Mouse (Mus musculus) MEL (cell line): ENCODE measurements around the gene Itln1. TPM values are rescaled to one million over a fixed set of nuclear protein-coding genes. Genes with fewer than 3 reads are reported as not detected.

Experiments used
- DNase-seq: peaks from one replicate; pipeline ENCODE4 v3.0.0; 2011; ENCODE audit warnings: low read depth, low spot score
- H3K27ac ChIP-seq: 2 replicates; pipeline ENCODE4 v1.5.1; 2012; ENCODE audit warnings: low read depth, mild to moderate bottlenecking, control low read depth, low read length, moderate library complexity; ENCODE audit not compliant: control insufficient read depth
- H3K27me3 ChIP-seq, 2 experiments: fragments of 150-350 bp in 1 of 2; sonication (generic) in 1 of 2; 2 replicates each; pipeline ENCODE4 v1.6.1; 2012; ENCODE audit warnings: low read length in 2 of 2, mild to moderate bottlenecking in 2 of 2, improper control_type of control experiment in 1 of 2, moderate library complexity in 1 of 2; ENCODE audit not compliant: insufficient read depth in 2 of 2, control insufficient read depth in 1 of 2
- H3K36me3 ChIP-seq, 2 experiments: 2 replicates each; pipeline ENCODE4 v1.6.1; 2012 to 2014; ENCODE audit warnings: low read length in 2 of 2, improper control_type of control experiment in 1 of 2, inconsistent platforms in 1 of 2, mild to moderate bottlenecking in 1 of 2; ENCODE audit not compliant: insufficient read depth in 2 of 2, control insufficient read depth in 1 of 2
- H3K4me1 ChIP-seq, 2 experiments: fragments of 150-350 bp in 1 of 2; sonication (generic) in 1 of 2; 2 replicates each; pipeline ENCODE4 v1.6.1; 2012; ENCODE audit warnings: low read length in 2 of 2, improper control_type of control experiment in 1 of 2, mild to moderate bottlenecking in 1 of 2; ENCODE audit not compliant: insufficient read depth in 2 of 2, control insufficient read depth in 1 of 2
- H3K4me3 ChIP-seq, 2 experiments: fragments of 150-350 bp in 1 of 2; sonication (generic) in 1 of 2; 2 replicates each; pipeline ENCODE4 v1.5.1; 2012; ENCODE audit warnings: low read depth in 2 of 2, low read length in 2 of 2, mild to moderate bottlenecking in 2 of 2, moderate library complexity in 2 of 2, control low read depth in 1 of 2, improper control_type of control experiment in 1 of 2; ENCODE audit not compliant: control insufficient read depth in 1 of 2, insufficient read depth in 1 of 2
- H3K79me2 ChIP-seq: 2 replicates; pipeline ENCODE4 v1.6.1; 2012; ENCODE audit warnings: mild to moderate bottlenecking, low read length, moderate library complexity; ENCODE audit not compliant: control insufficient read depth, poor library complexity, insufficient read depth
- H3K9ac ChIP-seq: 2 replicates; pipeline ENCODE4 v1.6.1; 2012; ENCODE audit warnings: low read depth, mild to moderate bottlenecking, control low read depth, low read length, moderate library complexity; ENCODE audit not compliant: control insufficient read depth, poor library complexity, severe bottlenecking
- H3K9me3 ChIP-seq: fragments of 150-350 bp; sonication (generic); replicated peaks from 2 replicates; pipeline ENCODE4 v1.6.1; 2012; ENCODE audit warnings: mild to moderate bottlenecking, low read length, improper control_type of control experiment, moderate library complexity; ENCODE audit not compliant: insufficient read depth
- CHD1 ChIP-seq: IDR thresholded peaks from 2 replicates; pipeline ENCODE4 v1.6.1; 2012; ENCODE audit warnings: low read depth, mild to moderate bottlenecking, inconsistent platforms, low read length, improper control_type of control experiment
- CTCF ChIP-seq, 3 experiments: IDR thresholded peaks in 2 of 3; conservative IDR thresholded peaks in 1 of 3; 2 replicates each; pipeline ENCODE4 v1.5.1; 2011 to 2012; ENCODE audit warnings: low read length in 3 of 3, low read depth in 2 of 3, mild to moderate bottlenecking in 2 of 3, improper control_type of control experiment in 1 of 3, inconsistent platforms in 1 of 3, mixed read lengths in 1 of 3, moderate library complexity in 1 of 3; ENCODE audit not compliant: control insufficient read depth in 1 of 3, insufficient read depth in 1 of 3, poor library complexity in 1 of 3, severe bottlenecking in 1 of 3
- E2F4 ChIP-seq: IDR thresholded peaks from 2 replicates; pipeline ENCODE4 v1.6.1; 2011; ENCODE audit warnings: low read depth, low read length, improper control_type of control experiment, borderline replicate concordance
- ETS1 ChIP-seq: IDR thresholded peaks from 2 replicates; pipeline ENCODE4 v1.6.1; 2012; ENCODE audit warnings: low read depth, mild to moderate bottlenecking, inconsistent platforms, low read length, improper control_type of control experiment, moderate library complexity
- HCFC1 ChIP-seq: IDR thresholded peaks from 2 replicates; pipeline ENCODE4 v1.6.1; 2012; ENCODE audit warnings: low read depth, mild to moderate bottlenecking, inconsistent platforms, low read length, improper control_type of control experiment, moderate library complexity
- JUND ChIP-seq: IDR thresholded peaks from 2 replicates; pipeline ENCODE4 v1.6.1; 2011; ENCODE audit warnings: low read depth, mild to moderate bottlenecking, improper control_type of control experiment, low read length
- MAFK ChIP-seq: IDR thresholded peaks from 2 replicates; pipeline ENCODE4 v1.6.1; 2011; ENCODE audit warnings: low read depth, mild to moderate bottlenecking, low read length, improper control_type of control experiment, borderline replicate concordance
- MEF2A ChIP-seq: IDR thresholded peaks from 2 replicates; pipeline ENCODE4 v1.6.1; 2014; ENCODE audit warnings: low read depth, mild to moderate bottlenecking, inconsistent platforms, low read length, improper control_type of control experiment; ENCODE audit not compliant: poor library complexity, insufficient replicate concordance, severe bottlenecking; ENCODE audit errors: extremely low read depth
- MYC ChIP-seq: IDR thresholded peaks from 2 replicates; pipeline ENCODE4 v1.6.1; 2011; ENCODE audit warnings: low read depth, mild to moderate bottlenecking, low read length, improper control_type of control experiment, moderate library complexity
- NRF1 ChIP-seq: IDR thresholded peaks from 2 replicates; pipeline ENCODE4 v1.6.1; 2014; ENCODE audit warnings: low read depth, mild to moderate bottlenecking, inconsistent platforms, low read length, improper control_type of control experiment, moderate library complexity; ENCODE audit not compliant: poor library complexity, insufficient read depth, severe bottlenecking
- POLR2AphosphoS2 ChIP-seq: IDR thresholded peaks from 2 replicates; pipeline ENCODE4 v1.6.1; 2011; ENCODE audit warnings: low read length, improper control_type of control experiment
- POLR2AphosphoS5 ChIP-seq: IDR thresholded peaks from 2 replicates; pipeline ENCODE4 v1.6.1; 2012; ENCODE audit warnings: low read depth, borderline replicate concordance, mild to moderate bottlenecking, inconsistent platforms, low read length, moderate library complexity, mixed read lengths
- RAD21 ChIP-seq: IDR thresholded peaks from 2 replicates; pipeline ENCODE4 v1.6.1; 2011; ENCODE audit warnings: mild to moderate bottlenecking, low read depth, low read length, improper control_type of control experiment
- RCOR1 ChIP-seq: IDR thresholded peaks from 2 replicates; pipeline ENCODE4 v1.6.1; 2012; ENCODE audit warnings: low read depth, mild to moderate bottlenecking, inconsistent platforms, low read length, improper control_type of control experiment
- SIN3A ChIP-seq: IDR thresholded peaks from 2 replicates; pipeline ENCODE4 v1.6.1; 2012; ENCODE audit warnings: low read length, improper control_type of control experiment, inconsistent platforms
- SMC3 ChIP-seq: IDR thresholded peaks from 2 replicates; pipeline ENCODE4 v1.6.1; 2011; ENCODE audit warnings: low read depth, low read length, improper control_type of control experiment
- UBTF ChIP-seq: IDR thresholded peaks from 2 replicates; pipeline ENCODE4 v1.6.1; 2012; ENCODE audit warnings: low read depth, mild to moderate bottlenecking, inconsistent platforms, low read length, improper control_type of control experiment, moderate library complexity, borderline replicate concordance; ENCODE audit not compliant: insufficient read depth
- USF1 ChIP-seq: IDR thresholded peaks from 2 replicates; pipeline ENCODE4 v1.6.1; 2014; ENCODE audit warnings: low read depth, mild to moderate bottlenecking, inconsistent platforms, low read length, improper control_type of control experiment, moderate library complexity
- USF2 ChIP-seq, 2 experiments: IDR thresholded peaks; 2 replicates each; pipeline ENCODE4 v1.6.1; 2011 to 2012; ENCODE audit warnings: improper control_type of control experiment in 2 of 2, low read length in 2 of 2, borderline replicate concordance in 1 of 2, inconsistent platforms in 1 of 2, low read depth in 1 of 2, mild to moderate bottlenecking in 1 of 2; ENCODE audit not compliant: insufficient read depth in 1 of 2
- ZC3H11A ChIP-seq: IDR thresholded peaks from 2 replicates; pipeline ENCODE4 v1.6.1; 2012; ENCODE audit warnings: low read depth, mild to moderate bottlenecking, inconsistent platforms, low read length, improper control_type of control experiment
- ZKSCAN1 ChIP-seq: IDR thresholded peaks from 2 replicates; pipeline ENCODE4 v1.6.1; 2012; ENCODE audit warnings: low read depth, mild to moderate bottlenecking, inconsistent platforms, low read length, improper control_type of control experiment, moderate library complexity
- ZNF384 ChIP-seq: IDR thresholded peaks from 2 replicates; pipeline ENCODE4 v1.6.1; 2012; ENCODE audit warnings: low read depth, mild to moderate bottlenecking, inconsistent platforms, low read length, improper control_type of control experiment
- polyA plus RNA-seq, 2 experiments: library from polyadenylated mRNA; stranded (reverse) in 1 of 2; unstranded in 1 of 2; fragments of >175 nt in 1 of 2; fragments of >200 nt in 1 of 2; gene quantifications; 2 replicates each; pipeline versions ENCODE4 v1.2.1 to v1.2.4; 2012; ENCODE audit warnings: low replicate concordance in 2 of 2, low read depth in 1 of 2; ENCODE audit not compliant: insufficient read length in 2 of 2, insufficient read depth in 1 of 2, missing spikeins in 1 of 2
- total RNA-seq: library from RNA; depleted of rRNA; stranded (reverse); fragments of 300-350 nt; gene quantifications from 2 replicates; pipeline ENCODE4 v1.2.3, GENCODE M21; 2012

The Itln1 gene
- total and polyA plus RNA-seq, 3 experiments = not detected

DNA sequence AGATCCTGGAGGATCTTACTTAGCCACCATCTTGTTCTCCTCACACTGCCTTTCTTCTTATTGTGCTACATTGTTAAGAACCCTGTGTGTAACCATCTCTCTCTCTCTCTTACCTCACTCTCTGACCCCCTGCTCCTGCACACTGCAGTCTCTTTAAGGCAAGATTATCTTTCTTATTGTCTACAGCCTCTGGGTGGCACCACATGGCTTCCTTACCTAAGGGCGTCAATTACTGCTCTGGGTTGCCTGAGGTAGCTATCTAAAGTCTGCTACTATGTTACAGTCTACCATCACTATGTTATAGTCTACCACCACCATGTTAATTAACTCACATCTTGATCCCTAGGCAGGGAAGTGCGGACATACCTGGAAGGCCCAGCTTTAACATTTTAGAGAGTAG is 33.3 kb upstream of the Itln1 start:
- H3K4me1 ChIP-seq = no peaks in the 10 kb centered on the region
- peaks cover 0 to 2% of the 10 kb centered on the region in 2 experiments; a peak in 1 of 4 replicates for H3K27me3 ChIP-seq
- no peak for DNase-seq
- H3K4me3 ChIP-seq = no peak overlapping the region
- H3K9me3 ChIP-seq = no peaks in the 10 kb centered on the region
- TF ChIP-seq RAD21 = peak; percentile 19
- TF ChIP-seq USF2 (IDR thresholded peaks at IDR 0.05; ENCODE audit: borderline replicate concordance in 1 of 2, insufficient read depth in 1 of 2, low read depth in 1 of 2, low read length in 2 of 2) = no peak
- no peak for TF ChIP-seq ZKSCAN1
- no peak for TF ChIP-seq HCFC1
- TF ChIP-seq SMC3 = no peak; the same call in 1 of the 2 replicates
- no peak for TF ChIP-seq CHD1
- TF ChIP-seq MEF2A = no peak
- peak in 1 of 3 experiments; percentile 33; a peak in 3 of 6 replicates for TF ChIP-seq CTCF (IDR thresholded peaks at IDR 0.05 in 2 of 3, conservative IDR thresholded peaks at IDR 0.05 in 1 of 3; ENCODE audit: control insufficient read depth in 1 of 3, insufficient read depth in 1 of 3, low read depth in 2 of 3, low read length in 3 of 3, poor library complexity in 1 of 3, severe bottlenecking in 1 of 3)
- no peak for TF ChIP-seq RCOR1
- TF ChIP-seq USF1 = no peak
- TF ChIP-seq, all 39 proteins: peak for 2
- Histone ChIP-seq H3K79me2 (no peaks in the 10 kb centered on the region), H3K36me3 (no peaks in the 10 kb centered on the region), H3K9ac (no peak overlapping the region), H3K27ac (no peak overlapping the region)

DNA sequence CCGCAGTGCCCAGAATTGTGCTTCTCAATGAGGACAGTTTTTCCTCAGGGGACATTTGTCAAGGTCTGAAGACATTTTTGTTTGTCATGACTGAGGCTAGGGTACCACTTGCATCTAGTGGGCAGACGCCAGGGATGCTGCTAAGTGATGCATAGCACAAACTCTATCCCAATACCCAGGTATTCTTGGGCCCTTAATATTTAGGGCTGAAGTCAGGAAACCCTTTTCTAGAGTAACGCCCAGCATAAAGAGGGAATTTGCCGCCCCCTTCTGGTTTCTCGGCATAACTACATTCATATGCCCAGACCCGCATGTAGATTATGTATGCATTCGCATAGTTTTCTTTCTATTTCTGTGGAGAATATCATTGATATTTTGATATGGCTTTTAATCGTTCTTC is 31.7 kb upstream of the Itln1 start:
- Histone ChIP-seq H3K4me1 (no peaks in the 10 kb centered on the region), H3K4me3 (no peak overlapping the region), H3K79me2 (no peaks in the 10 kb centered on the region), H3K36me3 (no peaks in the 10 kb centered on the region), H3K27me3 (peaks cover 0 to 2% of the 10 kb centered on the region in 2 experiments; a peak in 1 of 4 replicates), H3K27ac (no peak overlapping the region), H3K9me3 (no peaks in the 10 kb centered on the region), H3K9ac (no peak overlapping the region)
- peak; percentile 89 for DNase-seq
- TF ChIP-seq POLR2AphosphoS5 (no peak), MYC (peak; percentile 66; the same call in 1 of the 2 replicates), NRF1 (no peak), USF2 (IDR thresholded peaks at IDR 0.05; ENCODE audit: borderline replicate concordance in 1 of 2, insufficient read depth in 1 of 2, low read depth in 1 of 2, low read length in 2 of 2) (no peak), UBTF (no peak), SMC3 (peak; percentile 89), POLR2AphosphoS2 (no peak), RAD21 (peak; percentile 92), JUND (0 out of 2 replicates have a peak, but pooled peaks have one; percentile 33), E2F4 (no peak), ETS1 (no peak), ZC3H11A (peak; percentile 79), MAFK (0 out of 2 replicates have a peak, but pooled peaks have one; percentile 29), ZNF384 (peak; percentile 6; the same call in 1 of the 2 replicates), CTCF (IDR thresholded peaks at IDR 0.05 in 2 of 3, conservative IDR thresholded peaks at IDR 0.05 in 1 of 3; ENCODE audit: control insufficient read depth in 1 of 3, insufficient read depth in 1 of 3, low read depth in 2 of 3, low read length in 3 of 3, poor library complexity in 1 of 3, severe bottlenecking in 1 of 3) (peak; percentile 72 to 97 (median 91)), SIN3A (0 out of 2 replicates have a peak, but pooled peaks have one; percentile 15)
